Mouse (Mus musculus) lung, postnatal 36 days (tissue): ENCODE data around the gene Nin.

Experiments
- DNase-seq: peaks from one replicate; pipeline ENCODE4 v3.0.0; 2022; ENCODE audit warnings: mixed read lengths

Gene Nin

GRCm38 (mm10) chr12:70082485-70082884 is 31.0 kb downstream of the Nin start:
- no peak for DNase-seq

GRCm38 (mm10) chr12:70078471-70079025 is 35.0 kb downstream of the Nin start:
- DNase-seq: no peak

- no peak for DNase-seq
These were observed 37.0 kb downstream of the Nin start for GRCm38 (mm10) chr12:70076493-70076892.

- no peak for DNase-seq
These were observed 38.5 kb downstream of the Nin start for GRCm38 (mm10) chr12:70075001-70075400.

DNA sequence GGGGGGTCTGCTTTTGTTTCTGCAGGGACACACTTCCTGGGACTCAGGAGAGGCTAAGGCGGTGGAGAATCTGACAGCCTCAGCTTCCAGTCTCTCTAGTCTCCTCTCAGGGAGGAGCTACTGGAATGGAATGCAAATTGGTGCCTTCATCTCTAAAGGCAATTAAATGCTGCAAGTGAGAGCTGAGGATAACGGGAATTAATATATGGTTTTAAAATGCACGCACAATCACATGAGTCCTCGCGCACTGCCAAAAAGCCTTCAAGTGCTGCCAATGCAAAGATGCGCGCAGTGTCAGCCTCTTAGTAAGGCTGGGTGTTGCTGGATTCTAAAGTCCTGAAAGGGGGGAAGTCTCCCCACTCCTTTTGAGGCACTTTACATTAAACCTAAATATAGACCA is 42.6 kb downstream of the Nin start:
- no peak for DNase-seq

DNA sequence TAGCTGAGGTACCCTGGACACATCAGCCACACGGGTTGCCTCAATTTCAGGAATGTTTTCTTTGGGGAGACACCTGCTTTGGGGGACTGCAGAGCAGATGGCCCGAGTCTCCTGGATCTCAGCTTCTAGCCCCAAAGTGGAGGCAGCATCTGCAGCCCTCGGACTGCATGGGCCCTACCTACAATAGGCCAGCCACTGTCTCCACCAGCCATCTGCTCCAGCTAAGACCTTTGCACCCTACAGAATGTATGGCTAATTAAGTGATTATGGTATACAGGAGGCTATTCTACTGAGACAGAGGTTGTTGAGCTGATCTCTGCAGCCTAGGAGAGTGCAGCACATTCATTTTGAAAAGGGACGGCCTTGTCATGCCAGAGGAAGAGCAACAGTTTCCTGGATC is 43.2 kb downstream of the Nin start:
- DNase-seq: no peak

- DNase-seq: no peak
These were observed 44.8 kb downstream of the Nin start for GRCm38 (mm10) chr12:70068647-70069257.

DNA sequence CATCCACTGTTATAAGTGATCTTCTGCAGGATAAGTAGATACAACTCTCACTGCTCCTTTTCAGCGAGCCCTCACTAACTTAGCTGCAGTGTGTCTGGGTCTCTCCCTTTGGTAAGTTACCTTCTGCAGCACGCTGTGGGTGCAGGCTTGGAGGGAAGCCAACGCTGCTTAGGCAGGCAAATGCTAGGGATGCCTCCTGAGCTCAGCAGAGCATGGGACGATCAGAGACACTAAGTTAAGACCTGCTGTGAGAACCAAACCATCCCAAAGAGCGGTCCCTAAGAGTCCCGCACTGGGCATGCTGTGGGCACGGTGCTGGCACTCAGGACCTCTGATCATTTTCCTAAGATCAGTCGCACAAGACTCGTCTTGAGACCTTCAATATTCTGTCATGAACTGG is 45.7 kb downstream of the Nin start:
- no peak for DNase-seq

- peak; percentile 81 for DNase-seq
These were observed 51.4 kb downstream of the Nin start for GRCm38 (mm10) chr12:70062114-70062513.

GRCm38 (mm10) chr12:70058956-70059851 is 54.3 kb downstream of the Nin start:
- peak; percentile 53 for DNase-seq

DNA sequence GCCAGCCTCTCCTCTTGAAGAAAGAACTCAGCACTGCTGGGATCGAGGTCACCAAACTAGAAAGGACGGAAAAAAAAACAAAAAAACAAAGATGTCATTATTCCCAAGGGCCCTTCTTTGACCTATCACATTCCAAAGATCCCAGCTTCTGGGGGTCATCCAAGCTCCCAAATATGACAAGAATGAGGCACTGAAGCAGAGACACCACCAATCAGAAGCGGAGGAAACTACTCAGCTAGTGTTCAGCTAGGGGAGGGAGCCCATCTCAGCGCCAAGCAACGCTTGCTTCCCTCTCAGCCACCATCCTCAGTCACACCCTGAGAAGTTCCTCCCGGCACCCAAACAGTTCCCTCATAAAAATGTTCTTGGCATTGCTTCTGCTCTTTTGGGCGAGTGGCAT is 62.8 kb downstream of the Nin start:
- peak; percentile 73 for DNase-seq

- DNase-seq: no peak
These were observed 64.8 kb downstream of the Nin start for GRCm38 (mm10) chr12:70048741-70049140.

DNA sequence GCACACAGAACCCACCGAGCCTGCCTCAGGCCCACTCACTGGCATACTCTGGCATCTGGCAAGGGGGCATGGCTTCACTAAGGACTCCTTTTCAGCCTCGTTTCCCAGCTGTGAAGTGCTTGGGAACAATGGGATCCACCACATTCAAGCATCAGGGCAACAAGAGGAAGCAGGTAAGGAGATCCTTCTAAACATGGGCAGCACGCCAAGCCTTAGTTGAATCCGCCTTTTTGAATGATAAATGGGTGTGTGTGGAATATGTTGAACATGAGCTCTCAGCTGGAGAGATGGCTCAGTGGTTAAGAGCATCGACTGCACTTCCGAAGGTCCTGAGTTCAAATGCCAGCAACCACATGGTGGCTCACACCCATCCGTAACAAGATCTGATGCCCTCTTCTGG is 66.2 kb downstream of the Nin start:
- peak; percentile 57 for DNase-seq

- DNase-seq: no peak
These were observed 69.2 kb downstream of the Nin start for GRCm38 (mm10) chr12:70044353-70044752.

DNA sequence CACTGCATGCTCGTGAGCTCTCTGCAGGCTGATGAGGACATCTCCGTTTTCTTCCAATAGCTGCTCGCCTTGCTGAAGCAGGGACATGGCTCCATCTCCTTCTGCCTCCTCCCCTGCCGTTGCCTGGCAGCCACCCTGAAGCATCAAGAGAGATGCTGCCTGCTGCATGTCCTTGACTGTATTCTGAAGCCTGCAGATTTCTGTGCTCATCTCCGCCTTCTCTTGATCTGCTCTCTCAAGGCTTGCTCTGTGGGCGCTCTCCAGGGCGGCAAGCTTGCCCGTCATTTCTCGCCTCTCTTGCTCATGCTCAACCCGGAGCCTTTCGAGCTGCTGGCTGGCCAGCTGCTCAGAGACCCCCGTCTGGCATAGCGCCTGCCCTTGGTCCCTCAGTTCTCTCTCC is 70.1 kb downstream of the Nin start:
- DNase-seq: no peak

DNA sequence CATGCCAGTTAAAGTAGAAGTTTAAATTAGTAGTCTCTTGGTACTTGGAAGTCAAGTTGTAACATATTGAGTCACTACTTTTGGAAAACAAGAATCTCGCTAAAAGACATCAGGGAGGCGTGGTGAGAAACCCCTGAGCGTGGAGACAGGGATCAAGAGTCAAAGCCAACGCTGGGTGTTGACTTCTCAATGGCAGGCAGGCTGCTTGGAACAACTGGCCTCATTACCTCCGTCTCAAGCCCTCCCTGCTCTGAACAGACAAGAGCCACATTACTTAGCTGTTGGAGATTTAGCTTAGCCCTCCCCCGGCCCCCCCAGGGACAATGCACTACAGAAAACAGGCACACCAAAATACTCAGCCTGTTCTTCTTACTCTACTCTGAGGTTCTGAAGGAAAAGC is 72.5 kb downstream of the Nin start:
- no peak for DNase-seq

DNA sequence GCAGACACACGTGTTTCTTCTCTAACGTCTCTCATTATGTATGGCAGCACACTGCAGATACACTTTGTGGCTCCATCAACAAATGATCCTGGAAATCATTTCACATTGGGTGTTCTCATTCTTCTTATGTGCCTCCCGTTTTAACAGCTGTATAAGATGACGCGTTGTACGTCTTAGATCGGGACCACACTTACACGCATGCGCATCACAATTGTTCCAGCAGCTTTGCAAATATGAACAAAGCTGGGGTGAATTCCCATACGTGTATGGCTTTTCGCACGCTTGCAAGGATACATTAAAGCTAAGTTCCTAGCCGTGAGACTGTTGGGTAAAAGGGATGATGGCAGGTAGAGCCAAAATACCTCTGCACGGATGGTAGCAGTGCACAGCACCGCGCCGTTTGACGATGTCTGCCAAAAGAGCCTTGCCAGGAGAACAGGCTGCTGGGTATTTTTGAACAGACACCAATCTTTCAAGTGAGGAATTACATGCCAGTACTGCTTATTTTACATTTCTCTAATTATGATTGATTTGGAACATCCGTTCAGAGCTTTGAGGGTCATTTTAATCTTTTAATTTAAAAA is 76.7 kb downstream of the Nin start:
- no peak for DNase-seq

- no peak for DNase-seq
These were observed 87.3 kb downstream of the Nin start for GRCm38 (mm10) chr12:70026233-70026632.

GRCm38 (mm10) chr12:70025431-70025830 is 88.1 kb downstream of the Nin start:
- no peak for DNase-seq

DNA sequence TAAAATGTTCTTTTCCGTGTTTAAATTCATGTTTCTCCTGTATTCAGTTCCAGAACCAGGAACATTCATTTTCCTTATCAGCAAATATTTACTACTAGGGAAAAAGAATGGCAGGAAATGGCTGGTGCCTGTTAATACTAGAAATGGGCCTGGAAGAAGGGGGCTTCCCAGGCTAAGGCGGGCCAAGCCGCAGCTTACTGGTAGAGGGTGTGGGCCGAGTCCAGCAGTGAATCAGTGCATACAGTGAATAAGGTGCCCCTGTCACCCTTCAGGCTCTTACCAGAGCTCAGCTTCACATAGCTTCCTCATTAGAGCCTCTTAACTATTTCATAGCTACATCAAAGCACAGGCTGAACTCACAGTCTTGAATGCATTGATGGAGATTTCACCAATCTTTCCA is 89.9 kb downstream of the Nin start:
- peak; percentile 36 for DNase-seq

GRCm38 (mm10) chr12:70018153-70018552 is 95.4 kb downstream of the Nin start:
- no peak for DNase-seq

- peak; percentile 74 for DNase-seq
These were observed 97.6 kb downstream of the Nin start for GRCm38 (mm10) chr12:70015936-70016335.

DNA sequence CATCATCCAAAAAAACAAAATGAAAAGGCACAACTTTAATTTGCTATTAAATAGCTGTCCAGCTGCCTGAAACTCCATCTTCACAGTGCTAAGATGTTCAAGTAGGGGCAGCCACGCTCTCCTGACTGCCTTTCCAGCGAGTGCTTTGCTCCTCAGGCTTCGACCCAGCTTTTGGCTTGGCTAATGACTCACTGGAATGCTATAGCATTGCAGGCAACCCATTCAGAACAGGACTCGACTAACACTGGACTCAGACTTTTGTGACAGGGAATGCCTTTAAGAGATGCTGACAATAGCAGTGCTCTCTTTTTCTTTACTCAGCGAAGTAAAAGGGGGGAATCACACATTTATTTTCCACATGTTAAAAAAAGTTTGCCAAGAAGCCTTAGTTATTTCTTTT is 101.8 kb downstream of the Nin start:
- no peak for DNase-seq

GRCm38 (mm10) chr12:70010356-70010755 is 103.2 kb downstream of the Nin start:
- no peak for DNase-seq
